Mouse (Mus musculus): Measurements from ENCODE around the gene Boc.

DNA sequence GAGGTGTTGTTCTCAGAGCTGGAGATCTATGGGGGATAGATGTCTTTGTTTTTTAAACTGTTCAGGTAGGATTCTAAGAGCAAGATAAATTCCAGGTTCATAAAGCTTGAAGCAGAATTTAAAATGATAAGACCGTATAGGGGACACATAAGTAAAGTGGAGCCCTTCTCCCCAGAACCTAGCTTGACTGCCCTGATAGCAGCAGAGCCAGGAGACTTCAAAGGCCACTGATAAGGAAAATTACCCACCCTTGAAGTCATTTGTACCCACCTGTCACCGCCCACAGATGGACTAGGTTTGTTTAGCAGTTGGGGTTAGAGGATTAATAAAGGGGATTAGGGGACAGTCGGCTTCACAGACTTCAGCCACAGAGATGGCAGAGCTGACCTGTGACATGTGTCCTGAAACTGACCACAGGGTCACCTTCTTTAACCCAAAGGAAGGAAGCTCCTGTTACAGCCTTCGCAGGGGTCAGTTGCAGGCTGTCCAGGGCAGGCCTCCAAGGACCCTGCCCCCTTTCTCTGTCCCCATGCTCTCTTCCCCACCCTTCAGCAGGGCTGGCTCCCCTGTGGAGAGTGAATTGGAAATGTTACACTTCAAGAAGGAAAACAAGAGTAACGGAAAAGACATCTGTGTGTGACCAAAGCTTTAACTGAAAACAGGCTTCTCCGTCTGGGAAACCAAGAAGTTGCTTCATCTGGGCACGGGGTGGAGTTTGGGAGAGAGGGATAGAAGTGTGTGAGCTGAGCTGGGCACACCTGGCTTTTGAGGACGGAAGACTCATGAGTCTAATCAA lies 43.5 kb upstream of the Boc start:
- TF ChIP-seq CTCF (IDR thresholded peaks at IDR 0.05) = no peak
- no peak for TF ChIP-seq EP300 (IDR thresholded peaks at IDR 0.05; ENCODE audit: insufficient read depth, low read depth, low read length)

Measured in heart, adult 2 months (tissue).